Mouse (Mus musculus) embryonic facial prominence, embryonic 10.5 days (tissue): ENCODE measurements at regions not wholly inside any gene's neighbourhood (a gene's known extent, or its start where the extent isn't known, plus 50 kb on each side); places are given as distances from the start of the nearest gene placed in this dataset.
"Not testable (repeated sequence)": the region's sequence is repeated elsewhere in the genome, so short reads cannot be mapped to it uniquely, and the experiment has no call there.

Source experiments
- DNase-seq: peaks from one replicate; pipeline ENCODE4 v3.0.0-alpha.2; 2017; ENCODE audit warnings: low spot score
- H3K27ac ChIP-seq: fragments of 300-500 bp; sonication (generic); replicated peaks from 2 replicates; pipeline ENCODE4 v1.5.1; 2016; ENCODE audit warnings: mild to moderate bottlenecking
- H3K27me3 ChIP-seq: fragments of 300-500 bp; sonication (generic); replicated peaks from 2 replicates; pipeline ENCODE4 v1.6.1; 2016; ENCODE audit warnings: low read depth, mild to moderate bottlenecking; ENCODE audit not compliant: poor library complexity, severe bottlenecking
- H3K36me3 ChIP-seq: fragments of 300-500 bp; sonication (generic); replicated peaks from 2 replicates; pipeline ENCODE4 v1.6.1; 2016; ENCODE audit warnings: mild to moderate bottlenecking, moderate library complexity
- H3K4me1 ChIP-seq: fragments of 300-500 bp; sonication (generic); 2 replicates; pipeline ENCODE4 v1.6.1; 2016
- H3K4me3 ChIP-seq: fragments of 300-500 bp; sonication (generic); 2 replicates; pipeline ENCODE4 v1.5.1; 2016; ENCODE audit warnings: mild to moderate bottlenecking, moderate library complexity
- H3K9me3 ChIP-seq: fragments of 300-500 bp; sonication (generic); 2 replicates; pipeline ENCODE4 v1.6.1; 2016; ENCODE audit warnings: mild to moderate bottlenecking
- WGBS: fragments of 180-500 bp; shearing (Covaris S2); methylation state at CpG from one replicate; pipeline ENCODE4 v1.1.7; 2016; 5-methylcytosine and 5-hydroxymethylcytosine counted together

DNA sequence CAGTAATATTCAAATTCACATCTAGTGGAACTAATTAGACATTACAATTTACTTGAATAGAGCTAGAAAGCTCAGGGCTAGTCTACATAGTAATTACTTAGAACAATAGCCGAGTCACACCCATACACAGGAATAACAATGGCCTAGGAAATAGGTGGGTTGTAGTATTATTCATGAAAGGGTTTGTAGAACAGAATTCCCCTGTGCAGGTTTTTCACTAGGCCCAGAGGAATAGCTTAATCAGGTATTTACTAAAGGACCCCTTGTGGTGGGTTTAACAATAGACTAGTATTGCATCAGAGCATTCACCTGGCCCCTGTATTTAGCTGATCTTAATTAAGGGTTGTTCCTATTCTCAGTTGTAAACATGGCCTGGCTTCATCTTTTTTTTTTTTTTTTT lies 297.9 kb downstream of the Lrrc3b start:
- not testable (repeated sequence) for H3K9me3 ChIP-seq, H3K4me3 ChIP-seq, H3K27ac ChIP-seq, H3K4me1 ChIP-seq, DNase-seq, H3K27me3 ChIP-seq, H3K36me3 ChIP-seq
- 90% methylated on average over 1 of the region's 1 CpGs for WGBS

DNA sequence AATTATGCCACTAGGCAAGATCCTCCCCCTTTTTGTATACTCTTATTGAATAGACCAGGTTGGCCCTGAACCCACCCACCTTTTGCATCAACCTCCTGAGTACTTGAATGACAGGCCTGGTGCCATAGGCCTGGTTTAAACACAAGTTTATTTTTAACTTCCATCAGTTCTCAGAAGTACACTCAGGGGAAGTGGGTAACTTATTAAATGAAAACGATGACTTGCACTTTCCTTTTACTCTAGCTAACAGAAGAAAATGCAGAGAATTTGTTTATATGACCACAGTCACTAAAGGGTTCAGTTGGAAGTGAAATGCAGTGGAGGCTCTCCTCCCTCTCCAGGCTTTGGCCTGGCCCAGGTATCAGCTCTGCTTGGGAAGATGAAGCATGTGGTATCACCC lies 295.9 kb downstream of the Lrrc3b start:
- Histone ChIP-seq H3K36me3 (no peaks in the 10 kb centered on the region), H3K9me3 (no peaks in the 10 kb centered on the region), H3K4me1 (no peaks in the 10 kb centered on the region), H3K27ac (no peak overlapping the region), H3K27me3 (no peaks in the 10 kb centered on the region), H3K4me3 (no peak overlapping the region)
- 89% methylated on average over 1 of the region's 1 CpGs for WGBS
- no peak for DNase-seq

DNA sequence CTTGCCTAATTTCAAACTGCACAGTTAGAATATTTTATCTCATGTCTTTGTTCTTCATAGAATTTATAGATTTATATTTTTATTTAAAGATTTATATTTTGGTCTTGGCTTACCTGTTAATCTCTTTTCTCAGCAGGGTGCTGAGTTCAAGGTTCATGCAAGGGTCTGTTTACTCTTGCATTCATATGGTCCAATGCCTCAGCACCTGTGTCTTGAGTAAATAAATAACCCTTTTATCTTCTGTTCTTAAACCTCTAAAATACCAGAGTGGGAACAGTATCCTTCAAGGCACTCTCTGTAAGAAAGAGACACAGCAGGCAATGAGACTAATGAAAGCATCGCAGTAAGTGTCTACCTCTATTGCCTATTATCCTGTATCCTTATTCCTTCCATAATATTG lies 290.3 kb downstream of the Lrrc3b start:
- no peak overlapping the region for H3K4me3 ChIP-seq
- WGBS, result 97% methylated on average over 1 of the region's 1 CpGs
- no peaks in the 10 kb centered on the region for H3K36me3 ChIP-seq
- no peaks in the 10 kb centered on the region for H3K27me3 ChIP-seq
- H3K27ac ChIP-seq, result no peak overlapping the region
- no peaks in the 10 kb centered on the region for H3K9me3 ChIP-seq
- no peaks in the 10 kb centered on the region for H3K4me1 ChIP-seq
- DNase-seq, result no peak
